Mouse (Mus musculus): ENCODE data around the gene Rtl5. TPM values are rescaled to one million over a fixed set of nuclear protein-coding genes. Genes with fewer than 3 reads are reported as not detected.

Rtl5 gene
- polyA plus RNA-seq, 1 experiment from 2014 or later = 9.7 TPM

- Histone ChIP-seq H3K27ac (ENCODE audit: low read length) (no peak overlapping the region), H3K9ac (ENCODE audit: low read depth, low read length) (no peak overlapping the region), H3K36me3 (ENCODE audit: control insufficient read depth, insufficient read depth, low read length) (no peaks in the 10 kb centered on the region), H3K9me3 (replicated peaks; ENCODE audit: control insufficient read depth, low read length, poor library complexity, severe bottlenecking) (no peaks in the 10 kb centered on the region), H3K4me2 (ENCODE audit: low read length) (no peak overlapping the region), H3K4me1 (ENCODE audit: control insufficient read depth, insufficient read depth, low read length) (peaks cover 9% of the 10 kb centered on the region), H3K4me3 (ENCODE audit: low read depth, low read length) (no peak overlapping the region), H3K27me3 (ENCODE audit: control insufficient read depth, insufficient read depth, low read depth, low read length) (no peaks in the 10 kb centered on the region; the same call in 1 of the 2 replicates)
- ATAC-seq = no peak
- WGBS = 88% methylated on average over 8 of the region's 8 CpGs
Observed at GRCm38 (mm10) chrX:102085798-102086443, 14.8 kb upstream of the Rtl5 start.

DNA sequence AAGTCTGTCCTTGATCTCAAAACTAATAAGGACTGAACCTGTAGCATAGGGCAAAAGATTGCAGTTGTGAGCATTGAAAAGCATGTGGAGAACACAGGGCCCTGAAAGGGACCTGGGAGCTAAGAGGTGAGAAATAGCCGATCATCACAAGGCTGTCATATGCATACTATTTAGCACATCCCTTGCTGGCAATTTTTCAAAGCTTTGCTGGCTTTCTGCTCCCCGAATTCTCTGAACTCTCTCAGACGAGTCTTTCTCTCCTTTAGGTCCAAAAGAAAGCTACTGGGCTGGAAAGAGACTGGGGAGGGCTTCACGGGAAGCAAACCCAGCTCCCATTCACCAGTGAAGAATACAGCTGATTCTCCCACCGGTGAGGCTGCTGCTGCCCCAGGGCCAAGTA, 11.2 kb upstream of the Rtl5 start:
- WGBS = 33% methylated on average over 5 of the region's 5 CpGs
- Histone ChIP-seq H3K4me1 (ENCODE audit: control insufficient read depth, insufficient read depth, low read length) (peaks cover 14% of the 10 kb centered on the region), H3K27me3 (ENCODE audit: control insufficient read depth, insufficient read depth, low read depth, low read length) (no peaks in the 10 kb centered on the region; the same call in 1 of the 2 replicates), H3K36me3 (ENCODE audit: control insufficient read depth, insufficient read depth, low read length) (no peaks in the 10 kb centered on the region), H3K4me3 (ENCODE audit: low read depth, low read length) (no peak overlapping the region), H3K9me3 (replicated peaks; ENCODE audit: control insufficient read depth, low read length, poor library complexity, severe bottlenecking) (no peaks in the 10 kb centered on the region), H3K4me2 (ENCODE audit: low read length) (peak overlapping the region; percentile 15; the same call in 1 of the 2 replicates), H3K27ac (ENCODE audit: low read length) (peak overlapping the region; percentile 81), H3K9ac (ENCODE audit: low read depth, low read length) (no peak overlapping the region)
- peak; percentile 57 for ATAC-seq

DNA sequence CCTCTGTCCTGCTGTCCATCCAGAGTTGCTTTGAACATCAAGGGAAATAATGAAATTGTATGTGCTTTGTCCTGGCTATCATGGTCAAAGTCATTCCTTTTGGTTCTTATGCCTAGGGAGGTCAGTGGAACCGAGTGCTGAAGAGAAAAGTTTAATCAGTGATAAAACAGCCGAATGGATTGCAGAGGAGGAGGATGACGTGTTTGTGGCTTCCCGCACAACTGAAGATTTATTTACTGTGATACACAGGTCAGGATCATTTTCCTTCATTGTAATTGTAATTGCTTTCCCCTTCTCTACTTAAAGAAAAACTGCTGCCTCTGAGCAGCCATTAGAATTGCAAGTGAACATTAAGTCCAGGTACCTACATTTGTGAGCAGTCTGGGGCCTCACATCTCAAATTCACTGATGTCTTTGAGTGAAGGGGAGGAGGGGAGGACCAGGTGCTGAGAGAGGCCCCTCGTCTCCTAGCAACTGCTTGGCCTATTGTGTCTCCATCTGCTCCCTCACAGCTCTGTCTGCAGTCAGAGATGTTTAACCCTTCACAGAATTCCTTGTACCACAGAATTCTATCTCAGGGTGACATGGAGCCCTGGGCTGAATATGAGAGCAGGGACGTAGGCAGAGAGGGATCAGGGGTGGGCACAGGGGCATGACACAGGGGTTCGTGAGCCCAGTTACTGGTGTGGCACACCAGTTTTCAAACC, 10.6 kb upstream of the Rtl5 start:
- Histone ChIP-seq H3K4me1 (ENCODE audit: control insufficient read depth, insufficient read depth, low read length) (peaks cover 14% of the 10 kb centered on the region), H3K4me3 (ENCODE audit: low read depth, low read length) (no peak overlapping the region), H3K27ac (ENCODE audit: low read length) (peak overlapping the region; percentile 81), H3K27me3 (ENCODE audit: control insufficient read depth, insufficient read depth, low read depth, low read length) (no peaks in the 10 kb centered on the region; the same call in 1 of the 2 replicates), H3K4me2 (ENCODE audit: low read length) (peak overlapping the region; percentile 24), H3K9me3 (replicated peaks; ENCODE audit: control insufficient read depth, low read length, poor library complexity, severe bottlenecking) (no peaks in the 10 kb centered on the region), H3K9ac (ENCODE audit: low read depth, low read length) (no peak overlapping the region), H3K36me3 (ENCODE audit: control insufficient read depth, insufficient read depth, low read length) (no peaks in the 10 kb centered on the region)
- WGBS = 31% methylated on average over 7 of the region's 7 CpGs
- peak; percentile 95 for ATAC-seq

DNA sequence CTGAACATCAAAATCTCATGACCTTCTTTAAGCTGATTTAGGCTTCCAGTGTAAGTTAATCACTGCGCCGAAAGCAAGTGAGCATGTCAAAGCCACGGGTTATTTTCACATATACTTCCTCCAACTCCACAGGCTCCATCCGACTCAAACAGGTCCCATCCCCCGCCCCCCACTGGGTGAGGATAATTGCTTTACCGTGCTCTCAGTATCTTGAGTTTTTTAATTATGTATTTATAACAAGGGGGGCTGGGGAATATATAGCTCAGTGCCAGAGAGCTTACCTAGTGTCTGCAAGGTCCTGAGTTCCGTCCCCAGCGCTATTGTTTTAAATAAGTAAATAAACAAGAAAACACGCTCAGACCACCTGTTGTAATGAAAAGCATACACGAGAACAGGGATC, 10.0 kb upstream of the Rtl5 start:
- peak; percentile 19; the same call in 1 of the 2 replicates for ATAC-seq
- WGBS = 40% methylated on average over 10 of the region's 10 CpGs
- no peak overlapping the region for H3K9ac ChIP-seq (ENCODE audit: low read depth, low read length)
- H3K27ac ChIP-seq (ENCODE audit: low read length) = peak overlapping the region; percentile 81
- H3K9me3 ChIP-seq (replicated peaks; ENCODE audit: control insufficient read depth, low read length, poor library complexity, severe bottlenecking) = no peaks in the 10 kb centered on the region
- H3K4me2 ChIP-seq (ENCODE audit: low read length) = peak overlapping the region; percentile 24
- no peaks in the 10 kb centered on the region for H3K36me3 ChIP-seq (ENCODE audit: control insufficient read depth, insufficient read depth, low read length)
- H3K4me3 ChIP-seq (ENCODE audit: low read depth, low read length) = no peak overlapping the region
- peaks cover 14% of the 10 kb centered on the region for H3K4me1 ChIP-seq (ENCODE audit: control insufficient read depth, insufficient read depth, low read length)
- H3K27me3 ChIP-seq (ENCODE audit: control insufficient read depth, insufficient read depth, low read depth, low read length) = no peaks in the 10 kb centered on the region

- H3K36me3 ChIP-seq (ENCODE audit: control insufficient read depth, insufficient read depth, low read length) = no peaks in the 10 kb centered on the region
- ATAC-seq = no peak
- H3K9me3 ChIP-seq (replicated peaks; ENCODE audit: control insufficient read depth, low read length, poor library complexity, severe bottlenecking) = no peaks in the 10 kb centered on the region
- WGBS = 89% methylated on average over 7 of the region's 7 CpGs
- no peak overlapping the region for H3K9ac ChIP-seq (ENCODE audit: low read depth, low read length)
- H3K4me1 ChIP-seq (ENCODE audit: control insufficient read depth, insufficient read depth, low read length) = peaks cover 14% of the 10 kb centered on the region
- no peaks in the 10 kb centered on the region; the same call in 1 of the 2 replicates for H3K27me3 ChIP-seq (ENCODE audit: control insufficient read depth, insufficient read depth, low read depth, low read length)
- H3K4me3 ChIP-seq (ENCODE audit: low read depth, low read length) = no peak overlapping the region
- H3K27ac ChIP-seq (ENCODE audit: low read length) = no peak overlapping the region
- H3K4me2 ChIP-seq (ENCODE audit: low read length) = no peak overlapping the region
Observed at GRCm38 (mm10) chrX:102076886-102077765, 6.0 kb upstream of the Rtl5 start.

GRCm38 (mm10) chrX:102075158-102075557, 4.1 kb upstream of the Rtl5 start:
- Histone ChIP-seq H3K4me2 (ENCODE audit: low read length) (no peak overlapping the region), H3K9ac (ENCODE audit: low read depth, low read length) (no peak overlapping the region), H3K36me3 (ENCODE audit: control insufficient read depth, insufficient read depth, low read length) (no peaks in the 10 kb centered on the region), H3K9me3 (replicated peaks; ENCODE audit: control insufficient read depth, low read length, poor library complexity, severe bottlenecking) (no peaks in the 10 kb centered on the region), H3K4me1 (ENCODE audit: control insufficient read depth, insufficient read depth, low read length) (peaks cover 4% of the 10 kb centered on the region; the same call in 1 of the 2 replicates), H3K27me3 (ENCODE audit: control insufficient read depth, insufficient read depth, low read depth, low read length) (no peaks in the 10 kb centered on the region; the same call in 1 of the 2 replicates), H3K27ac (ENCODE audit: low read length) (no peak overlapping the region), H3K4me3 (ENCODE audit: low read depth, low read length) (no peak overlapping the region)
- 76% methylated on average over 4 of the region's 4 CpGs for WGBS
- ATAC-seq = no peak

DNA sequence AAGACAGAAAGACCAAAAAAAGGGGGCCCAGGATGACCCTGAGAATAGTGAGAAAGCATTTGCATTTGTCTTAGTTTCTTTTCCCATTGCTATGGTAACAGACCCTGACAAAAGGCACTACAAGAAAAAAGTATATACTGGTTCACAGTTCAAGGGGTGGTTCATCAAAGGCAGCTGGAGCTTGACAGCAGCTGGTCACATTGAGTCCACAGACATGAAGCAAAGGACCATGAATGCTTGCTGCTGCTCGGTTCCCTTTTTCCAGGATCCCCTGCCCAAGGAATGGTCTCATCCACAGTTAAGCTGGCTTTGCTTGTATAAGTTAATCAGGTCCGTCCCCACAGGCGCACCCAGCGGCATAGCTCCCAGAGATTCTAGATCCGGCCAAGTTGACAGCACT, 3.3 kb upstream of the Rtl5 start:
- H3K27ac ChIP-seq (ENCODE audit: low read length) = no peak overlapping the region
- 32% methylated on average over 5 of the region's 5 CpGs for WGBS

DNA sequence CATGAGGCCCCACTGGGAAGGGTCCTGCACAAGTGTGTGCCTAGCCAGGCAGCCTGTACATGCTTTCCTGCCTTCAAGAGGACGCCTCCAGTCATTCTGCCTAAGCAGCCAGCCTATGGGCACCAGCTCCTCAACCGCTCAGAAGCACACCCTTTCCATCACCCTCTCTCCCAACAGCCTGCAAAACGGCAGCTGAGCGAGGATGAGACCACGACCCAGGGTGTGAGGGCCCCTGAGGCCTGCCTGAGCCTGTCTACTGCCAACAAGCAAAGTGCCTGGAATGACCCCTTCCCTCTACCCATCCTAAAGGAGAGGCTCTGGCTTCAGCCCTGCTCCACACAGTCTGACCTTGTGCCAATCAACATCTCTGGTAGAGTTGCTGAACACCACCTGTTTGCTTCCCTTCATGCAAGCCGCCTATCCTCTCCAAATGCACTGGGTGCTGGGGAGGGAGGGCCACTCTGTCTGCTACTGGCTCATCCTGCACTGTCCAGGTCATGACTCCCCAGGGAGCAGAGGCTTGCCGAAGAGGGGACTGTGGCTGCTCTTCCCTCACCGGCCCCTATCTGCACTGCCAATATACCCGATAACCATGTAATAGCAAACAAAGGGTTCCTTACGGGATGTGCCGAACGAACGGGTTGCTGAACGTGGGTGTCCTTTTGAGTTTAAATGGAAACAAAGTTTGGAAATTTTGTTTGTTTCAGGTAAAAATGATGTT, 2.7 kb upstream of the Rtl5 start:
- Histone ChIP-seq H3K4me3 (ENCODE audit: low read depth, low read length) (no peak overlapping the region), H3K9me3 (replicated peaks; ENCODE audit: control insufficient read depth, low read length, poor library complexity, severe bottlenecking) (no peaks in the 10 kb centered on the region), H3K4me1 (ENCODE audit: control insufficient read depth, insufficient read depth, low read length) (peaks cover 6% of the 10 kb centered on the region; the same call in 1 of the 2 replicates), H3K36me3 (ENCODE audit: control insufficient read depth, insufficient read depth, low read length) (no peaks in the 10 kb centered on the region), H3K27me3 (ENCODE audit: control insufficient read depth, insufficient read depth, low read depth, low read length) (no peaks in the 10 kb centered on the region; the same call in 1 of the 2 replicates), H3K4me2 (ENCODE audit: low read length) (no peak overlapping the region), H3K27ac (ENCODE audit: low read length) (no peak overlapping the region), H3K9ac (ENCODE audit: low read depth, low read length) (no peak overlapping the region)
- no peak for ATAC-seq
- 66% methylated on average over 14 of the region's 14 CpGs for WGBS

More for the DNA sequence above, 3.3 kb upstream of the Rtl5 start:
- H3K36me3 ChIP-seq (ENCODE audit: control insufficient read depth, insufficient read depth, low read length) = no peaks in the 10 kb centered on the region
- no peak overlapping the region for H3K4me2 ChIP-seq (ENCODE audit: low read length)
- H3K4me3 ChIP-seq (ENCODE audit: low read depth, low read length) = no peak overlapping the region
- H3K9ac ChIP-seq (ENCODE audit: low read depth, low read length) = no peak overlapping the region
- H3K4me1 ChIP-seq (ENCODE audit: control insufficient read depth, insufficient read depth, low read length) = peaks cover 6% of the 10 kb centered on the region; the same call in 1 of the 2 replicates
- no peak for ATAC-seq
- H3K27me3 ChIP-seq (ENCODE audit: control insufficient read depth, insufficient read depth, low read depth, low read length) = no peaks in the 10 kb centered on the region; the same call in 1 of the 2 replicates
- H3K9me3 ChIP-seq (replicated peaks; ENCODE audit: control insufficient read depth, low read length, poor library complexity, severe bottlenecking) = no peaks in the 10 kb centered on the region
